Mouse (Mus musculus) induced T-regulatory cell, adult 2 months (primary cell): ENCODE data around the gene Gm11541.

ENCODE experiments used
- DNase-seq: peaks from one replicate; pipeline ENCODE4 v3.0.0-alpha.2; 2012; ENCODE audit warnings: low read depth

The Gm11541 gene

GRCm38 (mm10) chr11:94704472-94704871 is at the start of gene Gm11541:
Gene Gm11541, minus strand, starts transcription at chr11:94704499.
- DNase-seq = no peak

- DNase-seq = no peak
These were observed 48.8 kb upstream of the Gm11541 start for GRCm38 (mm10) chr11:94752946-94753713.

- DNase-seq = no peak
These were observed 37.5 kb upstream of the Gm11541 start, which contains the start of gene Cdc34b for GRCm38 (mm10) chr11:94741732-94742272. Gene Cdc34b, plus strand, starts transcription at chr11:94741782.

- no peak for DNase-seq
These were observed 31.4 kb upstream of the Gm11541 start for GRCm38 (mm10) chr11:94735746-94736145.

GRCm38 (mm10) chr11:94732773-94733172 is 28.5 kb upstream of the Gm11541 start:
- DNase-seq = peak; percentile 56

- DNase-seq = no peak
These were observed 26.9 kb upstream of the Gm11541 start for GRCm38 (mm10) chr11:94731229-94731628.

- peak; percentile 79 for DNase-seq
These were observed 26.0 kb upstream of the Gm11541 start for GRCm38 (mm10) chr11:94730261-94730660.

- peak; percentile 22 for DNase-seq
These were observed 25.3 kb upstream of the Gm11541 start for GRCm38 (mm10) chr11:94729565-94729964.

GRCm38 (mm10) chr11:94728545-94728944 is 24.2 kb upstream of the Gm11541 start:
- no peak for DNase-seq

- DNase-seq = no peak
These were observed 23.0 kb upstream of the Gm11541 start for GRCm38 (mm10) chr11:94727306-94727705.

- no peak for DNase-seq
These were observed 14.9 kb upstream of the Gm11541 start for GRCm38 (mm10) chr11:94719216-94719615.

GRCm38 (mm10) chr11:94718113-94718909 is 14.0 kb upstream of the Gm11541 start:
- DNase-seq = no peak

GRCm38 (mm10) chr11:94717239-94717638 is 12.9 kb upstream of the Gm11541 start:
- DNase-seq = no peak

- peak; percentile 66 for DNase-seq
These were observed 12.5 kb upstream of the Gm11541 start for GRCm38 (mm10) chr11:94716754-94717153.

GRCm38 (mm10) chr11:94715622-94716021 is 11.3 kb upstream of the Gm11541 start:
- no peak for DNase-seq

- no peak for DNase-seq
These were observed 9.1 kb upstream of the Gm11541 start for GRCm38 (mm10) chr11:94713246-94713860.

- peak; percentile 42 for DNase-seq
These were observed 279 bp downstream of the Gm11541 start for GRCm38 (mm10) chr11:94704020-94704419.

GRCm38 (mm10) chr11:94702216-94702610 is 2.1 kb downstream of the Gm11541 start:
- no peak for DNase-seq

GRCm38 (mm10) chr11:94701401-94702215 is 2.7 kb downstream of the Gm11541 start:
- no peak for DNase-seq

GRCm38 (mm10) chr11:94699399-94699798 is 4.9 kb downstream of the Gm11541 start:
- no peak for DNase-seq

- DNase-seq = peak; percentile 82
These were observed 6.4 kb downstream of the Gm11541 start for GRCm38 (mm10) chr11:94697703-94698464.
